Mouse (Mus musculus): Measurements from ENCODE around the gene Cntn3.

- TF ChIP-seq POLR2A (IDR thresholded peaks at IDR 0.05; ENCODE audit: extremely low read depth, insufficient read depth, low read length) (no peak), CTCF (IDR thresholded peaks at IDR 0.05; ENCODE audit: extremely low read depth, insufficient read depth, low read length) (no peak)
Observed at GRCm38 (mm10) chr6:102363880-102364279, 209.0 kb downstream of the Cntn3 start.
